Mouse (Mus musculus) mesoderm, embryonic 11.5 days (tissue): ENCODE data around the gene Nudt5.

Experiments used
- DNase-seq: peaks from one replicate; pipeline ENCODE4 v3.0.0-alpha.2; 2012; ENCODE audit warnings: low read depth, low spot score

Nudt5 gene

GRCm38 (mm10) chr2:5867681-5868080, 22.9 kb downstream of the Nudt5 start:
- DNase-seq: no peak

GRCm38 (mm10) chr2:5869746-5870145, 24.9 kb downstream of the Nudt5 start:
- DNase-seq: no peak

GRCm38 (mm10) chr2:5877446-5877845, 32.6 kb downstream of the Nudt5 start:
- DNase-seq: no peak

- DNase-seq: no peak
These were observed 44.0 kb downstream of the Nudt5 start for GRCm38 (mm10) chr2:5888865-5889264.

GRCm38 (mm10) chr2:5889412-5889811, 44.6 kb downstream of the Nudt5 start:
- no peak for DNase-seq

GRCm38 (mm10) chr2:5894296-5894695, 49.5 kb downstream of the Nudt5 start:
- DNase-seq: no peak

GRCm38 (mm10) chr2:5894843-5895570, 50.2 kb downstream of the Nudt5 start, which contains the start of gene Sec61a2:
Gene Sec61a2, minus strand, starts transcription at chr2:5895432.
- peak; percentile 98 for DNase-seq

GRCm38 (mm10) chr2:5900145-5900544, 55.3 kb downstream of the Nudt5 start:
- DNase-seq: no peak

- DNase-seq: peak; percentile 12
These were observed 61.3 kb downstream of the Nudt5 start for GRCm38 (mm10) chr2:5906092-5906491.

GRCm38 (mm10) chr2:5906625-5907024, 61.8 kb downstream of the Nudt5 start:
- DNase-seq: peak; percentile 61

- no peak for DNase-seq
These were observed 66.6 kb downstream of the Nudt5 start for GRCm38 (mm10) chr2:5911282-5911965.
